Mouse (Mus musculus) gastrocnemius, postnatal 25 days (tissue): Measurements from ENCODE around the gene Ttll11. TPM values are rescaled to one million over a fixed set of nuclear protein-coding genes. Genes with fewer than 3 reads are reported as not detected.

Experiments used
- DNase-seq: peaks from one replicate; pipeline ENCODE4 v3.0.0; 2022
- long read RNA-seq, 2 experiments: library from polyadenylated mRNA; stranded (forward); transcript quantifications; one replicate each; pipeline ENCODE4 v2.0.0; 2021
- total RNA-seq, 2 experiments: library from RNA; stranded (reverse); gene quantifications; 1 replicate in 1 of 2; 2 replicates in 1 of 2; pipeline ENCODE4 v1.2.3; 2021

The Ttll11 gene
- total RNA-seq = 1 to 10 TPM; 1.9 to 2.7 TPM
- long read RNA-seq, experiment 1, partial matches to known transcripts = 0 of 1 reads
- long read RNA-seq, experiment 1, other reads (novel, unspliced or antisense) = 0 of 1 reads
- long read RNA-seq, experiment 2, partial matches to known transcripts = 0 of 2 reads
- long read RNA-seq, experiment 2, other reads (novel, unspliced or antisense) = 2 of 2 reads

- DNase-seq = peak; percentile 95
Observed at GRCm38 (mm10) chr2:35979644-35980021, at the start of gene Ttll11. Ttll11 (minus strand) TSS chr2:35979913.

- peak; percentile 53 for DNase-seq
Observed at GRCm38 (mm10) chr2:36023291-36023690, 43.6 kb upstream of the Ttll11 start.

- peak; percentile 33 for DNase-seq
Observed at GRCm38 (mm10) chr2:36021385-36022159, 41.9 kb upstream of the Ttll11 start.

GRCm38 (mm10) chr2:36013010-36013409 is 33.3 kb upstream of the Ttll11 start:
- DNase-seq = no peak

- no peak for DNase-seq
Observed at GRCm38 (mm10) chr2:36011331-36011825, 31.7 kb upstream of the Ttll11 start.

GRCm38 (mm10) chr2:36010579-36010978 is 30.9 kb upstream of the Ttll11 start:
- no peak for DNase-seq

- peak; percentile 52 for DNase-seq
Observed at GRCm38 (mm10) chr2:36009386-36009785, 29.7 kb upstream of the Ttll11 start.

- no peak for DNase-seq
Observed at GRCm38 (mm10) chr2:36008071-36008470, 28.4 kb upstream of the Ttll11 start.

- no peak for DNase-seq
Observed at GRCm38 (mm10) chr2:36002188-36002587, 22.5 kb upstream of the Ttll11 start.

GRCm38 (mm10) chr2:36000390-36000789 is 20.7 kb upstream of the Ttll11 start:
- no peak for DNase-seq

- DNase-seq = no peak
Observed at GRCm38 (mm10) chr2:35999212-35999611, 19.5 kb upstream of the Ttll11 start.

GRCm38 (mm10) chr2:35998416-35998815 is 18.7 kb upstream of the Ttll11 start:
- DNase-seq = no peak

- no peak for DNase-seq
Observed at GRCm38 (mm10) chr2:35996753-35997152, 17.0 kb upstream of the Ttll11 start.

GRCm38 (mm10) chr2:35994303-35994702 is 14.6 kb upstream of the Ttll11 start:
- no peak for DNase-seq

GRCm38 (mm10) chr2:35993481-35993880 is 13.8 kb upstream of the Ttll11 start:
- no peak for DNase-seq

GRCm38 (mm10) chr2:35992259-35992658 is 12.5 kb upstream of the Ttll11 start:
- no peak for DNase-seq

GRCm38 (mm10) chr2:35983869-35984268 is 4.2 kb upstream of the Ttll11 start:
- peak; percentile 19 for DNase-seq

- no peak for DNase-seq
Observed at GRCm38 (mm10) chr2:35981872-35982271, 2.2 kb upstream of the Ttll11 start.

- peak; percentile 51 for DNase-seq
Observed at GRCm38 (mm10) chr2:35978941-35979643, 621 bp downstream of the Ttll11 start.

GRCm38 (mm10) chr2:35978276-35978933 is 1.3 kb downstream of the Ttll11 start:
- no peak for DNase-seq

GRCm38 (mm10) chr2:35977749-35978148 is 2.0 kb downstream of the Ttll11 start:
- no peak for DNase-seq

- no peak for DNase-seq
Observed at GRCm38 (mm10) chr2:35972259-35973001, 7.3 kb downstream of the Ttll11 start.
